Mouse (Mus musculus): ENCODE measurements at regions not wholly inside any gene's neighbourhood (a gene's known extent, or its start where the extent isn't known, plus 50 kb on each side); places are given as distances from the start of the nearest gene placed in this dataset.
A peak's percentile ranks its signal among the peaks of the same experiment; 100 is the strongest.

GRCm38 (mm10) chr9:120796111-120796880, 132.7 kb upstream of the Ctnnb1 start:
- Histone ChIP-seq H3K27me3 (replicated peaks; ENCODE audit: control insufficient read depth, insufficient read depth, low read length) (no peaks in the 10 kb centered on the region), H3K9me3 (ENCODE audit: control insufficient read depth, low read length) (peaks cover 3% of the 10 kb centered on the region; the same call in 1 of the 2 replicates), H3K4me2 (no peak overlapping the region), H3K4me1 (replicated peaks; ENCODE audit: control insufficient read depth, insufficient read depth, low read length) (no peaks in the 10 kb centered on the region), H3K36me3 (ENCODE audit: control insufficient read depth, insufficient read depth, low read length) (no peaks in the 10 kb centered on the region), H3K4me3 (ENCODE audit: low read depth, low read length) (no peak overlapping the region), H3K9ac (ENCODE audit: low read depth, low read length) (no peak overlapping the region), H3K27ac (ENCODE audit: low read depth, low read length) (no peak overlapping the region)
- no peak for ATAC-seq (replicated peaks; ENCODE audit: low FRiP score)
- WGBS = 81% methylated on average over 10 of the region's 10 CpGs
- no peak for DNase-seq (ENCODE audit: low spot score)

GRCm38 (mm10) chr9:120797996-120798663, 130.9 kb upstream of the Ctnnb1 start:
- WGBS = 56% methylated on average over 10 of the region's 10 CpGs
- no peaks in the 10 kb centered on the region for H3K36me3 ChIP-seq (ENCODE audit: control insufficient read depth, insufficient read depth, low read length)
- H3K27ac ChIP-seq (ENCODE audit: low read depth, low read length) = no peak overlapping the region
- ATAC-seq (replicated peaks; ENCODE audit: low FRiP score) (no peak), DNase-seq (ENCODE audit: low spot score) (no peak)
- H3K4me2 ChIP-seq = no peak overlapping the region
- no peaks in the 10 kb centered on the region for H3K4me1 ChIP-seq (replicated peaks; ENCODE audit: control insufficient read depth, insufficient read depth, low read length)
- no peak overlapping the region for H3K4me3 ChIP-seq (ENCODE audit: low read depth, low read length)
- no peaks in the 10 kb centered on the region; the same call in 1 of the 2 replicates for H3K9me3 ChIP-seq (ENCODE audit: control insufficient read depth, low read length)
- no peaks in the 10 kb centered on the region for H3K27me3 ChIP-seq (replicated peaks; ENCODE audit: control insufficient read depth, insufficient read depth, low read length)
- H3K9ac ChIP-seq (ENCODE audit: low read depth, low read length) = no peak overlapping the region

- Histone ChIP-seq H3K4me2 (no peak overlapping the region), H3K27me3 (replicated peaks; ENCODE audit: control insufficient read depth, insufficient read depth, low read length) (no peaks in the 10 kb centered on the region), H3K27ac (ENCODE audit: low read depth, low read length) (no peak overlapping the region), H3K4me3 (ENCODE audit: low read depth, low read length) (no peak overlapping the region), H3K4me1 (replicated peaks; ENCODE audit: control insufficient read depth, insufficient read depth, low read length) (no peaks in the 10 kb centered on the region), H3K9me3 (ENCODE audit: control insufficient read depth, low read length) (no peaks in the 10 kb centered on the region), H3K36me3 (ENCODE audit: control insufficient read depth, insufficient read depth, low read length) (no peaks in the 10 kb centered on the region), H3K9ac (ENCODE audit: low read depth, low read length) (no peak overlapping the region)
- no peak for DNase-seq (ENCODE audit: low spot score)
- 40% methylated on average over 12 of the region's 12 CpGs for WGBS
- no peak for ATAC-seq (replicated peaks; ENCODE audit: low FRiP score)
Measured at GRCm38 (mm10) chr9:120798901-120799300, 130.1 kb upstream of the Ctnnb1 start.

DNA sequence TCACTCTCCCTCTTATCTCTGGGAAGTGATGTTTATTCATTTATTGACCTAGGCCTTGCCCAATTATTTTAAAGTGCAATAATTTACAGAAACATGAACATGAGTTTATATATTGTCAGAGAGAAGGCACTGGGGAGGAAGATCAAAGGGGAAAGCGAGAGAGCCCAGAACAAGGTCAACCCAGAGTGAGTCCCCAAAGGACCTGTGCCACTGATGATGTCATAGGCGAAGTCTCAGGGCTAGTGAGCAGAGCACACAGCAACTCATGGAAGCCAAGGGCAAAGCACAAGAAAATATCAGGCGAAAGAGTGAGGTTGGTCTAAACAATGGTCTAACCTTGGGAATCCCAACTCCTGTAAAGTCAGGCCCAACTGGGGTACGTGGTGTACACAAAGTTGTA, 126.4 kb upstream of the Ctnnb1 start:
- Histone ChIP-seq H3K4me1 (replicated peaks; ENCODE audit: control insufficient read depth, insufficient read depth, low read length) (no peaks in the 10 kb centered on the region), H3K9me3 (ENCODE audit: control insufficient read depth, low read length) (no peaks in the 10 kb centered on the region), H3K4me2 (no peak overlapping the region), H3K9ac (ENCODE audit: low read depth, low read length) (no peak overlapping the region), H3K36me3 (ENCODE audit: control insufficient read depth, insufficient read depth, low read length) (no peaks in the 10 kb centered on the region), H3K4me3 (ENCODE audit: low read depth, low read length) (no peak overlapping the region), H3K27me3 (replicated peaks; ENCODE audit: control insufficient read depth, insufficient read depth, low read length) (no peaks in the 10 kb centered on the region), H3K27ac (ENCODE audit: low read depth, low read length) (no peak overlapping the region)
- DNase-seq (ENCODE audit: low spot score) (no peak), ATAC-seq (replicated peaks; ENCODE audit: low FRiP score) (no peak)
- 80% methylated on average over 4 of the region's 4 CpGs for WGBS

GRCm38 (mm10) chr9:120804760-120805294, 124.2 kb upstream of the Ctnnb1 start:
- Histone ChIP-seq H3K9me3 (ENCODE audit: control insufficient read depth, low read length) (no peaks in the 10 kb centered on the region), H3K36me3 (ENCODE audit: control insufficient read depth, insufficient read depth, low read length) (no peaks in the 10 kb centered on the region)
- WGBS = 47% methylated on average over 10 of the region's 10 CpGs

GRCm38 (mm10) chr9:120808741-120809425, 120.1 kb upstream of the Ctnnb1 start:
- no peaks in the 10 kb centered on the region for H3K27me3 ChIP-seq (replicated peaks; ENCODE audit: control insufficient read depth, insufficient read depth, low read length)
- no peak for DNase-seq (ENCODE audit: low spot score)
- WGBS = 61% methylated on average over 4 of the region's 4 CpGs
- H3K9ac ChIP-seq (ENCODE audit: low read depth, low read length) = no peak overlapping the region
- H3K9me3 ChIP-seq (ENCODE audit: control insufficient read depth, low read length) = no peaks in the 10 kb centered on the region
- H3K36me3 ChIP-seq (ENCODE audit: control insufficient read depth, insufficient read depth, low read length) = no peaks in the 10 kb centered on the region
- no peak overlapping the region for H3K4me2 ChIP-seq
- H3K27ac ChIP-seq (ENCODE audit: low read depth, low read length) = no peak overlapping the region
- H3K4me1 ChIP-seq (replicated peaks; ENCODE audit: control insufficient read depth, insufficient read depth, low read length) = no peaks in the 10 kb centered on the region
- no peak overlapping the region for H3K4me3 ChIP-seq (ENCODE audit: low read depth, low read length)
- ATAC-seq (replicated peaks; ENCODE audit: low FRiP score) = no peak

More at GRCm38 (mm10) chr9:120804760-120805294, 124.2 kb upstream of the Ctnnb1 start:
- Histone ChIP-seq H3K27me3 (replicated peaks; ENCODE audit: control insufficient read depth, insufficient read depth, low read length) (no peaks in the 10 kb centered on the region), H3K27ac (ENCODE audit: low read depth, low read length) (peak overlapping the region; percentile 19), H3K4me1 (replicated peaks; ENCODE audit: control insufficient read depth, insufficient read depth, low read length) (no peaks in the 10 kb centered on the region), H3K9ac (ENCODE audit: low read depth, low read length) (no peak overlapping the region), H3K4me3 (ENCODE audit: low read depth, low read length) (no peak overlapping the region), H3K4me2 (no peak overlapping the region)
- DNase-seq (ENCODE audit: low spot score) (no peak), ATAC-seq (replicated peaks; ENCODE audit: low FRiP score) (no peak)

GRCm38 (mm10) chr9:120811522-120811921, 117.5 kb upstream of the Ctnnb1 start:
- no peak for DNase-seq (ENCODE audit: low spot score)

GRCm38 (mm10) chr9:120812667-120813210, 116.3 kb upstream of the Ctnnb1 start:
- DNase-seq (ENCODE audit: low spot score) = no peak
- Histone ChIP-seq H3K9ac (ENCODE audit: low read depth, low read length) (no peak overlapping the region), H3K4me2 (no peak overlapping the region), H3K27me3 (replicated peaks; ENCODE audit: control insufficient read depth, insufficient read depth, low read length) (no peaks in the 10 kb centered on the region), H3K27ac (ENCODE audit: low read depth, low read length) (no peak overlapping the region), H3K9me3 (ENCODE audit: control insufficient read depth, low read length) (no peaks in the 10 kb centered on the region), H3K36me3 (ENCODE audit: control insufficient read depth, insufficient read depth, low read length) (no peaks in the 10 kb centered on the region), H3K4me1 (replicated peaks; ENCODE audit: control insufficient read depth, insufficient read depth, low read length) (no peaks in the 10 kb centered on the region), H3K4me3 (ENCODE audit: low read depth, low read length) (no peak overlapping the region)
- ATAC-seq (replicated peaks; ENCODE audit: low FRiP score) = no peak
- 65% methylated on average over 17 of the region's 17 CpGs for WGBS

More at GRCm38 (mm10) chr9:120811522-120811921, 117.5 kb upstream of the Ctnnb1 start:
- H3K4me3 ChIP-seq (ENCODE audit: low read depth, low read length) = no peak overlapping the region
- no peaks in the 10 kb centered on the region for H3K9me3 ChIP-seq (ENCODE audit: control insufficient read depth, low read length)
- no peaks in the 10 kb centered on the region for H3K4me1 ChIP-seq (replicated peaks; ENCODE audit: control insufficient read depth, insufficient read depth, low read length)
- H3K9ac ChIP-seq (ENCODE audit: low read depth, low read length) = no peak overlapping the region
- no peak overlapping the region for H3K4me2 ChIP-seq
- no peaks in the 10 kb centered on the region for H3K36me3 ChIP-seq (ENCODE audit: control insufficient read depth, insufficient read depth, low read length)
- H3K27me3 ChIP-seq (replicated peaks; ENCODE audit: control insufficient read depth, insufficient read depth, low read length) = no peaks in the 10 kb centered on the region
- H3K27ac ChIP-seq (ENCODE audit: low read depth, low read length) = no peak overlapping the region
- ATAC-seq (replicated peaks; ENCODE audit: low FRiP score) = no peak
- WGBS = 54% methylated on average over 3 of the region's 3 CpGs
